22 mouse cellular contexts compared by ENCODE assay signal in genomic region chr12:15830750-15831149, GRCm38 (mm10).
"Had no signal": no experiment of that assay in that cellular context is flagged by ENCODE, and none has a peak within 500 bp of the region (broad histone marks: within the 10 kb centered on the region; RNA-seq: fewer than 3 reads in every experiment).

No protein-coding gene starts in this region.

- H3K9me3 ChIP-seq: forebrain, embryonic 15.5 days; heart, embryonic 10.5 days; heart, embryonic 12.5 days; hindbrain, embryonic 13.5 days; hindbrain, embryonic 15.5 days; limb, embryonic 13.5 days; limb, embryonic 15.5 days; liver, embryonic 12.5 days had no signal

- H3K4me3 ChIP-seq: forebrain, embryonic 15.5 days; heart, embryonic 10.5 days; heart, embryonic 12.5 days; hindbrain, embryonic 13.5 days; hindbrain, embryonic 15.5 days; limb, embryonic 13.5 days; limb, embryonic 15.5 days; liver, embryonic 12.5 days had no signal

- H3K4me1 ChIP-seq: forebrain, embryonic 15.5 days; heart, embryonic 10.5 days; heart, embryonic 12.5 days; hindbrain, embryonic 13.5 days; hindbrain, embryonic 15.5 days; limb, embryonic 13.5 days; limb, embryonic 15.5 days; liver, embryonic 12.5 days had no signal

- DNase-seq: forebrain, postnatal 0 days; gastrocnemius, postnatal 10 days; gastrocnemius, postnatal 25 days; heart, adult 18-20 months; heart, postnatal 10 days; kidney, adult 8-10 months; kidney, postnatal 14 days; layer of hippocampus, adult 9-11 months; layer of hippocampus, postnatal 36 days; left cerebral cortex, postnatal 4 days; lung, adult 18-20 months had no signal

- H3K36me3 ChIP-seq: forebrain, embryonic 15.5 days; heart, embryonic 10.5 days; heart, embryonic 12.5 days; hindbrain, embryonic 13.5 days; hindbrain, embryonic 15.5 days; limb, embryonic 13.5 days; limb, embryonic 15.5 days; liver, embryonic 12.5 days had no signal

- ATAC-seq: forebrain, embryonic 15.5 days; forebrain, postnatal 0 days; hindbrain, postnatal 0 days; intestine, embryonic 16.5 days; liver, embryonic 12.5 days had no signal

- H3K27me3 ChIP-seq: forebrain, embryonic 15.5 days; heart, embryonic 12.5 days; hindbrain, embryonic 13.5 days; hindbrain, embryonic 15.5 days; limb, embryonic 13.5 days; limb, embryonic 15.5 days; liver, embryonic 12.5 days had no signal

- H3K27ac ChIP-seq: forebrain, embryonic 15.5 days; heart, embryonic 10.5 days; hindbrain, embryonic 13.5 days; hindbrain, embryonic 15.5 days; hindbrain, postnatal 0 days; limb, embryonic 13.5 days; limb, embryonic 15.5 days; liver, embryonic 12.5 days; liver, embryonic 14.5 days had no signal

- H3K9ac ChIP-seq: forebrain, embryonic 15.5 days; forebrain, postnatal 0 days; heart, embryonic 12.5 days; hindbrain, embryonic 13.5 days; hindbrain, embryonic 15.5 days; limb, embryonic 13.5 days; limb, embryonic 15.5 days; liver, embryonic 12.5 days; liver, embryonic 14.5 days had no signal

- H3K4me2 ChIP-seq: forebrain, embryonic 15.5 days; heart, embryonic 12.5 days; hindbrain, embryonic 13.5 days; hindbrain, embryonic 15.5 days; limb, embryonic 13.5 days; limb, embryonic 15.5 days; liver, embryonic 12.5 days had no signal
